In genomic region chr15:85577583-85578460, GRCm38 (mm10) we compare ENCODE assay signal across 10 mouse cellular contexts. TPM values are rescaled to one million over a fixed set of nuclear protein-coding genes. Genes with fewer than 3 reads are reported as not detected.
DNase-seq lines count a peak whose midpoint lies in the region; ATAC-seq and TF ChIP-seq lines count a peak whose summit lies in the region.
"Had no signal": no experiment of that assay in that cellular context is flagged by ENCODE, and none has a peak within 500 bp of the region (broad histone marks: within the 10 kb centered on the region; RNA-seq: fewer than 3 reads in every experiment).

No protein-coding gene starts in this region.

- ATAC-seq in heart, embryonic 15.5 days (replicated peaks; ENCODE audit: insufficient number of reproducible peaks, insufficient read depth, low FRiP score, low read depth), result no peak
- no peak for ATAC-seq in forebrain, embryonic 11.5 days (replicated peaks; ENCODE audit: low FRiP score)
- ATAC-seq in midbrain, embryonic 11.5 days (ENCODE audit: low FRiP score), result no peak

- H3K36me3 ChIP-seq in heart, embryonic 15.5 days, result no peaks in the 10 kb centered on the region
- H3K36me3 ChIP-seq in heart, adult 2 months (ENCODE audit: control insufficient read depth, insufficient read depth, low read length), result no peaks in the 10 kb centered on the region
- H3K36me3 ChIP-seq in E14TG2a.4 (ENCODE audit: insufficient read depth, low read length), result no peaks in the 10 kb centered on the region
- H3K36me3 ChIP-seq in forebrain, embryonic 11.5 days (ENCODE audit: control insufficient read depth, insufficient read depth, low read length), result no peaks in the 10 kb centered on the region
- H3K36me3 ChIP-seq in midbrain, embryonic 11.5 days (ENCODE audit: control insufficient read depth, insufficient read depth, low read length), result no peaks in the 10 kb centered on the region

- no peak for TF ChIP-seq POLR2A in heart, adult 2 months (IDR thresholded peaks at IDR 0.05; ENCODE audit: insufficient read depth, low read depth, low read length)

- H3K9ac ChIP-seq in heart, embryonic 15.5 days, result no peak overlapping the region
- H3K9ac ChIP-seq in heart, adult 2 months (ENCODE audit: low read depth, low read length), result no peak overlapping the region
- peak overlapping the region; percentile 93 for H3K9ac ChIP-seq in forebrain, embryonic 11.5 days (ENCODE audit: low read length)
- H3K9ac ChIP-seq in midbrain, embryonic 11.5 days (ENCODE audit: low read length), result peak overlapping the region; percentile 76

- DNase-seq in heart, adult 2 months, result no peak
- DNase-seq in forebrain, embryonic 11.5 days (ENCODE audit: low spot score), result peak; percentile 77
- peak; percentile 95 for DNase-seq in midbrain, embryonic 11.5 days (ENCODE audit: low spot score, missing footprints)
- DNase-seq in spleen, adult 12 weeks (ENCODE audit: low spot score), result no peak
- no peak for DNase-seq in gastrocnemius, adult 8-10 months (ENCODE audit: low spot score in 2 of 2)
- DNase-seq in testis, postnatal 10 days (ENCODE audit: low spot score), result no peak

- peak overlapping the region; percentile 20 for H3K4me3 ChIP-seq in heart, embryonic 15.5 days
- H3K4me3 ChIP-seq in heart, adult 2 months, result no peak overlapping the region
- peak overlapping the region; percentile 74 for H3K4me3 ChIP-seq in E14TG2a.4 (replicated peaks; ENCODE audit: low read length)
- peak overlapping the region; percentile 84 for H3K4me3 ChIP-seq in forebrain, embryonic 11.5 days (ENCODE audit: low read depth, low read length)
- peak overlapping the region; percentile 69 for H3K4me3 ChIP-seq in midbrain, embryonic 11.5 days (ENCODE audit: low read depth, low read length)

- H3K79me2 ChIP-seq in heart, adult 2 months (replicated peaks; ENCODE audit: control insufficient read depth, insufficient read depth, low read length), result no peaks in the 10 kb centered on the region

- no peak overlapping the region for H3K27ac ChIP-seq in heart, embryonic 15.5 days
- H3K27ac ChIP-seq in heart, adult 2 months, result no peak overlapping the region
- H3K27ac ChIP-seq in forebrain, embryonic 11.5 days (ENCODE audit: low read depth, low read length), result peak overlapping the region; percentile 89
- no peak overlapping the region for H3K27ac ChIP-seq in midbrain, embryonic 11.5 days (ENCODE audit: low read depth, low read length)
- H3K27ac ChIP-seq: macrophage had no signal

- WGBS in heart, embryonic 15.5 days, result 2% methylated on average over 54 of the region's 54 CpGs
- 3% methylated on average over 54 of the region's 54 CpGs for WGBS in heart, adult 2 months
- 1% methylated on average over 53 of the region's 54 CpGs for WGBS in forebrain, embryonic 11.5 days
- WGBS in midbrain, embryonic 11.5 days, result 2% methylated on average over 52 of the region's 54 CpGs

- TF ChIP-seq CTCF in heart, adult 2 months (IDR thresholded peaks at IDR 0.05), result no peak
- TF ChIP-seq CTCF in E14TG2a.4 (conservative IDR thresholded peaks at IDR 0.05; ENCODE audit: low read length), result no peak

- H3K4me2 ChIP-seq in heart, embryonic 15.5 days, result peak overlapping the region; percentile 43
- H3K4me2 ChIP-seq in forebrain, embryonic 11.5 days (ENCODE audit: low read depth, low read length, severe bottlenecking), result peak overlapping the region; percentile 97
- peak overlapping the region; percentile 78 for H3K4me2 ChIP-seq in midbrain, embryonic 11.5 days

- peaks cover 43% of the 10 kb centered on the region for H3K4me1 ChIP-seq in heart, embryonic 15.5 days (replicated peaks)
- H3K4me1 ChIP-seq in heart, adult 2 months (ENCODE audit: control insufficient read depth, insufficient read depth, low read length), result no peaks in the 10 kb centered on the region
- peaks cover 68% of the 10 kb centered on the region for H3K4me1 ChIP-seq in E14TG2a.4 (replicated peaks; ENCODE audit: low read depth, low read length)
- H3K4me1 ChIP-seq in forebrain, embryonic 11.5 days (replicated peaks; ENCODE audit: control insufficient read depth, insufficient read depth, low read length), result peaks cover 53% of the 10 kb centered on the region
- H3K4me1 ChIP-seq in midbrain, embryonic 11.5 days (ENCODE audit: control insufficient read depth, insufficient read depth, low read length), result peaks cover 67% of the 10 kb centered on the region

- no peaks in the 10 kb centered on the region for H3K9me3 ChIP-seq in heart, embryonic 15.5 days (replicated peaks)
- H3K9me3 ChIP-seq in E14TG2a.4 (ENCODE audit: low read length), result no peaks in the 10 kb centered on the region
- H3K9me3 ChIP-seq in forebrain, embryonic 11.5 days (ENCODE audit: control insufficient read depth, low read length), result no peaks in the 10 kb centered on the region
- no peaks in the 10 kb centered on the region for H3K9me3 ChIP-seq in midbrain, embryonic 11.5 days (ENCODE audit: control insufficient read depth, low read length)

- peaks cover 100% of the 10 kb centered on the region for H3K27me3 ChIP-seq in heart, embryonic 15.5 days
- H3K27me3 ChIP-seq in heart, adult 2 months (ENCODE audit: control insufficient read depth, insufficient read depth, low read length), result peaks cover 20% of the 10 kb centered on the region
- H3K27me3 ChIP-seq in E14TG2a.4 (ENCODE audit: insufficient read depth, low read length), result peaks cover 95% of the 10 kb centered on the region
- H3K27me3 ChIP-seq in forebrain, embryonic 11.5 days (ENCODE audit: control insufficient read depth, insufficient read depth, low read length), result peaks cover 51% of the 10 kb centered on the region
- H3K27me3 ChIP-seq in midbrain, embryonic 11.5 days (ENCODE audit: control insufficient read depth, insufficient read depth, low read length), result peaks cover 92% of the 10 kb centered on the region

- intact Hi-C loops in heart, adult 2 months (cut with DNase I), result no loop called here

- no peak for TF ChIP-seq EP300 in heart, adult 2 months (IDR thresholded peaks at IDR 0.05; ENCODE audit: insufficient read depth, low read depth, low read length)

RNA-seq across cellular contexts. Expression of gene Wnt7b, which starts 4.5 kb away (rescaled TPM):
- 1.3 and 5.2 TPM in 2 replicates for polyA plus RNA-seq in heart, embryonic 15.5 days (2015; fragmentation: Nextera tagmentation; extraction: Ambion mirVana)
- total RNA-seq in heart, adult 2 months (2021), result under 1 TPM; 0.14 to 0.18 TPM
- polyA plus RNA-seq in heart, adult 2 months (2012; rRNA removed), result 0.12 and 0.41 TPM in 2 replicates
- 146 and 153 TPM in 2 replicates for polyA plus RNA-seq in forebrain, embryonic 11.5 days (2014; fragmentation: Nextera tagmentation; extraction: Ambion mirVana)
- polyA plus RNA-seq in midbrain, embryonic 11.5 days (2014; fragmentation: Nextera tagmentation; extraction: Ambion mirVana), result 38.5 and 44.3 TPM in 2 replicates
- under 1 TPM in 1 of 4 experiments, not detected in 3; 0.19 TPM for total RNA-seq in gastrocnemius, adult 8-10 months (2022)
- total RNA-seq: hematopoietic stem cell, adult 5-6 weeks had no signal
- polyA plus RNA-seq: macrophage had no signal

Comparison
In these comparisons a context has a peak if more than half of its experiments do, and no peak if none do; other contexts are left out.
1. H3K4me2 ChIP-seq: peak in every context shown above with its lines; median percentile 97 in forebrain, embryonic 11.5 days; 78 in midbrain, embryonic 11.5 days; 43 in heart, embryonic 15.5 days.
2. H3K9ac ChIP-seq: peak in forebrain, embryonic 11.5 days (single experiment) and midbrain, embryonic 11.5 days (single experiment); none in heart, embryonic 15.5 days (single experiment) and heart, adult 2 months (single experiment).
3. DNase-seq: peak in forebrain, embryonic 11.5 days (single experiment) and midbrain, embryonic 11.5 days (single experiment); none in heart, adult 2 months (0 of 2), spleen, adult 12 weeks (single experiment), gastrocnemius, adult 8-10 months (0 of 2) and testis, postnatal 10 days (single experiment).